Mouse (Mus musculus): ENCODE measurements around the gene Wfdc15b.

- no peak for TF ChIP-seq CTCF (IDR thresholded peaks at IDR 0.05; ENCODE audit: insufficient read depth, low read length)
- no peak for TF ChIP-seq POLR2A (IDR thresholded peaks at IDR 0.05; ENCODE audit: borderline replicate concordance, extremely low read depth, low read depth, low read length)
These were observed at the start of gene Wfdc15b for GRCm38 (mm10) chr2:164221522-164221921.
